Mouse (Mus musculus): ENCODE data around the gene Cysrt1. TPM values are rescaled to one million over a fixed set of nuclear protein-coding genes. Genes with fewer than 3 reads are reported as not detected.

The Cysrt1 gene
- total RNA-seq, 2 experiments from 2014 or later: not detected

GRCm38 (mm10) chr2:25217666-25218065, 24.6 kb downstream of the Cysrt1 start:
- ATAC-seq (replicated peaks; ENCODE audit: poor library complexity, severe bottlenecking): no peak

DNA sequence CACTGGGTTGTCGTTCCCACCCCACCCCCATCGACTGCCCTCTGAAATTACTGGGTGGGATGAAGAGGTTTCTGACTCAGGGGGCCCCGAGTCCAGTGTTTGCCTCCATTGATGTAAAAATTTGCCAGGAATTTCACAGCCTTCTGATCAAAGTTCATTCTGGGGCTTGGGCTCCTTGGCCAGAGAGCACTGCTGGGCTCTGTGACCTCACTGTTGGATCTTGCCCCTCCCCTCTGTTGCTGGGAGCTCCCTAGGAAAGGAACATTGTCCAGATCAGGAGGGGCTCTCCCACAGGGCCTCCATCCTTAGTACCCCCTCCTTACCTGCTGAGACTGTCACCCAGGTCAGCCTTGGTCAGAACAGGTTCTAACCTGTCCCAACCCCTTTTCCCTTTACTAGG, 27.8 kb downstream of the Cysrt1 start, which contains the start of gene Stpg3:
Gene Stpg3 (minus strand): TSS at position 194 of the 400 bp plus-strand sequence.
- ATAC-seq (replicated peaks; ENCODE audit: poor library complexity, severe bottlenecking): no peak

GRCm38 (mm10) chr2:25213266-25213865, 28.9 kb downstream of the Cysrt1 start:
- ATAC-seq (replicated peaks; ENCODE audit: poor library complexity, severe bottlenecking): no peak

GRCm38 (mm10) chr2:25211121-25211670, 31.1 kb downstream of the Cysrt1 start, which contains the start of gene Nelfb:
Gene Nelfb, minus strand, starts transcription at chr2:25211489.
- peak; percentile 95 for ATAC-seq (replicated peaks; ENCODE audit: poor library complexity, severe bottlenecking)

DNA sequence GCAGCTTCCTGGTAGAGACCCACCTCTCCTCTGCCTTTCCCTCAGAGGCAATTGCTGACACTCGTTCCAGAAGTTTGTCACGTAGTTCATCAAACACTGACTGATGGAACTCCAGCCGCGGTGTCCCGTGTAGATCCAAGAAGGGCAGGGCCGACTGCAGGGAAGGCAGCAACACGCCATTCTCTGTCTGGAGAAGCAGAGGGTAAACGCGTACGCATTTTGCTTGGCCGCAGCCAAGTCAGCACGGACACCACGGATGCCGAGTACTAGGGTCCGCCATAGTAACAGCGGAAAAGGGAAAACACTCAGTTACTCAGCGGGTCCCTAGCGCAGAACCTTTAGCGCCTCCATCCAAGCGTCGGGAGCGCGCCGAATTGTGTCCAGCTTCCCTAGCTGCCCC, 31.6 kb downstream of the Cysrt1 start:
- ATAC-seq (replicated peaks; ENCODE audit: poor library complexity, severe bottlenecking): no peak

DNA sequence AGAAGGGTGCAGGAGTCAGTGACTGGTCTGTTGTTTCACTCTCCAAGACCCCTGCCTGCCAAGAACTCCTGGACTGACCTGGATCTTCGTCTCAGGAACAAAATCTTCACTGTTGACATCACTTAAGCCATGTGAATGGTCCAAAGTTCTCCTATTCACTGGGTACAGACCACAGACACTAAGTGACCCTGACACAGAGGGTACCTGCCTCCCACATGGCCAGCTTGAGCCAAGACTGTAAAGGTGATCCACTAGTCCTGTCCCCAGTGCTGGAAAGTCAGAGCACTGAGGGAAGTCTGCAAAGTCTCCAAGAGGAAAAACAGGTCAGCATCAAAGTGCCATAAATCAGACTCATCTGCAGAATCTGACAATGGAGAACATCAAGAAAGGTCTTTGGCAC, 34.7 kb downstream of the Cysrt1 start:
- no peak for ATAC-seq (replicated peaks; ENCODE audit: poor library complexity, severe bottlenecking)

DNA sequence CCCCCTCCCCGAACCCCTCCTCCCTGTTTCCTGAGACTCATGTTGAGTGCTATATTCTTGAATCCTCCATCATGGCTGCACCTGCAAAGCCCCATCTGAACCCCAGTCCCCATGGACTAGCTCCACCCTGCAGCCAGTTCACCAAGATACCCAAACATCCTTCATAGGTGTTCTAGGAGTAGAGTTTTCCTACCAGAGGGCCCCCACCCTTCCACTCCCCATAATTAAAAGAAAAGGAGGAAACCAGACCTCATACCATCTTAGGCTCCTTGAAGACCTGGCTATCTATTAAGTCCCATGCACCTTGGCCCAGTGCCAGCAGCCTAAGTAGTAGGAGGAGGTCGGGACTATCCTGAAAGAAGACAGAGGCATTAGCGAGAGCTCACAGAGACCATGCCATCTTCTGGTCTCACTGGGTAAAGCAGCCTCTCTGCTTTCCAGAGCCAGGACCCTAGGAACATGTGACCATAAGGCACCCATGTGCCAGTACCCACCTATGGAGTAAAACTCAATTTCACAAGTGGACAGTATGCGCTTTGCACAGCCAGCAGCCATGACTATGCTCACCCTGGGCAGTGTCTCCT, 38.5 kb downstream of the Cysrt1 start:
- ATAC-seq (replicated peaks; ENCODE audit: poor library complexity, severe bottlenecking): peak; percentile 49

- ATAC-seq (replicated peaks; ENCODE audit: poor library complexity, severe bottlenecking): no peak
Observed at GRCm38 (mm10) chr2:25200631-25201030, 41.6 kb downstream of the Cysrt1 start.

DNA sequence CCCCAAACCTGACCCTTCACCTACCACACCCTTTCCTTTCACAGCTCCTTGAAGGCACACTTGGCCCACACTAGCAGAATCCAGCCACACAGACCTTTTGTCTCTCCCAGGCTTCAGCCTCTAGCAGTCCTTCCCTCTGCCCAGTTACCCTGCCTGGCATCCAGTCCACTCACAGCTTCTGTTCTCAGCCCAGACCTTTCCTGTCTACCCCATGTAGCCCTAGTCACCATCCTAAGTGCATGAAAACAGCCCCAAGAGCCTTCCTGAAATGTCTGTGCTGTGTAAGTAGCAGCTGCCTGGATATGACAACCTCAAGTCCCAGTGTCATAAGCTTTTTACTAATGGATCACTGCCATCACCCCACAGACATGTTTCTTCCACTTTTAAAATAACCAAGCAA, 44.3 kb downstream of the Cysrt1 start:
- no peak for ATAC-seq (replicated peaks; ENCODE audit: poor library complexity, severe bottlenecking)

DNA sequence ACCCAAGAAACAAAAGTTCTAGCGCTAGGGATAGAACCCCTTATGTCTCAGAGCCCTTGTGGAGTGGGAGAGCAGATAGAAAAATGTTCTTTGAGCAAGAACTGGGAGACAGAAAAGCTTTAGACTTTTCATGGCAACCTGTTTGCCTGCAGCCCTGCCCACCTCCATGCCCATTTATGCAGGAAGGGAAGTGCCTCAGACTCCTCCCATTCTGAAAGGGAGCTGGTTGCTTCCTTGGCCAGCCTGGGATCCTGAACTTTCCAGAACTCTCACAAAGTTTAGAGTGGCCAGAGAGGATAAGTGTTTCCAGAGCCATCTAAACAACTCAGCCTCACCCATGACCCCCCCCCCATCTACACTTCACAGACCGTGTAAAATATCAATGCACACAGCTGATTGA, 45.1 kb downstream of the Cysrt1 start:
- no peak for ATAC-seq (replicated peaks; ENCODE audit: poor library complexity, severe bottlenecking)

GRCm38 (mm10) chr2:25196172-25196954, 45.9 kb downstream of the Cysrt1 start, which contains the start of gene Tor4a:
Gene Tor4a, minus strand, starts transcription at chr2:25196886.
- peak; percentile 63 for ATAC-seq (replicated peaks; ENCODE audit: poor library complexity, severe bottlenecking)

DNA sequence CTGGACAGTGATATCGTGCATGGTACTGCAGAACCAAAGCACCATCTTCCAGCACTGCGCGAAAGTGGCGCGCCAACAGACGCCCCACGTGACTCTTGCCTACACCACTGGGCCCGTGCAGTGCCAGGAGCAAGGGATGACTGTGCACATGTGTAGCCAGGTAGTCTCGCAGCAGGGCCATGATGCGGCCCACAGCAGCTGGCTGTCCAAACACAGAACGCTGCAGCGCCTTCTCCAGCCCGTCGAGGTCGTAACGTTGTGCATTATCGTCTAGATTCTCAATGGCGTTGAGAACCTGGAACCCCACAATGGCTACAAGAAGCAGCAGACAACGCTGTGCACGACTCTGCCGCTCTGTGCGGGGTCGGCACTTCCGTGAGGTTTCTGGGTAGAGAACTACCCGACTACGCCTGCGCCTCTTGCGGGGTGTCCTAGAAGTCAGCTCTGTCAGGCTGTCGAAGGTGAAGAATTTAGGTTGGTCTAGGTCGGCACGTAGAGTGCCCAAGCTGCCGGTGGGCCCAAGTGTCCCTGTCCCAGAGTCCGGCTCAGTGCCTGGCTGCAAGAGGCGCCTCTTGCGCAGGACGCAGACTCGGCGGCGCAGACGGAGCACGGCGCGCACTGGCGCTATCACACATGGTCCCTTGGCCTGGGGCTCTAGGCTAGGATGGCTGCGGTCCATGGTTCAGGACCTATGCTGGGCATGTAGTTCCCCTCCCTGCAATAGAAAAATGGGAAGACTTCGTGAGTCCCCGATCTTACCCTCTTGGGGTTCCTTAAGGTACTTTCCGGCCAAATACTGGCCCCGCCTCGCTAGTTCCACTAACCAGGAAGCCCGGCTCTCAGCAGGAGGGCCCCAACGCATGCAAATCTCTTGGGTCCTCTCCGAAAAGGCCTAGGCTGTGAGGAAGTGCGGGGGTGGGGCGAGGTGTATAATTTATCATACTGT, 46.8 kb downstream of the Cysrt1 start:
- peak; percentile 17 for ATAC-seq (replicated peaks; ENCODE audit: poor library complexity, severe bottlenecking)

- ATAC-seq (replicated peaks; ENCODE audit: poor library complexity, severe bottlenecking): peak; percentile 29
Observed at GRCm38 (mm10) chr2:25194486-25195171, 47.6 kb downstream of the Cysrt1 start.

DNA sequence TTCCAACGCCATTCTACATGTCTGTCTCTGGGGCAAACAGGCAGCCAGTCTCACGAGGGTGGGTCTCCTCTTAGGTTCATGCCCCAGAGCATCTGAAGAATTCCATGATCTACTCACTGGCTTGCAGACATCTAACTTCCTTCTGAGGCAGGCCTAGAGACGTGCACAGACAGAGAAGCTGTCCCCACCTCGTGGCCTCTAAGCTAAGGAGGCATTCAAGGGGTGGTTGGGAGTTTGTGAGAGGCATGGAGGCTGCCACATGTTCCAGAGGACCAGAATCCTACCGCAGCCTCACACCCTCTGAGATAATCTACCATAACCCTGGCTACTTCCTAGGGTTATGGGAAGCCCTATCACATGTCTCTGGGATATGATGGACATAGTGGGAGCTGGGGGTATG, 48.2 kb downstream of the Cysrt1 start:
- ATAC-seq (replicated peaks; ENCODE audit: poor library complexity, severe bottlenecking): no peak

DNA sequence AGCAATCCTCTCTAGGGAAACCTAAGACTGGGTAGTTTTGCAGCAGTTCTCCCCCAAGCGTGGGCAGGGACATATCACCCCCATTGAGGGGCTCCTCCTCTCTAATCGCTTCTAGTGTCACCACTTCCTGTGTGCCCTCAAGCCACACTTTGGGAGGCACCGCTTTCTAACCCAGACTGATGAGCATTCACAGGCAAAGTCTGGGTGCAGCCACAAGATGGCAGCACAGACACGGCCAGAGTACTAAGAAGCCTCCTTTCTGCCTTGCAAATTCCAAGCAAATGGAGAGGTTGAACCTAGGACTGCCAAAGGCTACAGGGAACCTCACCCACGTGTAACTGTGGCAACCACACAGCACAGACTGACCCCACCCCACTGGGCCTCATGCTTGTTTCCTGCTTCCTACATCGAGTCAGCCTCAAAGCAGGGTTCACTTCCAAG, 48.9 kb downstream of the Cysrt1 start:
- peak; percentile 56 for ATAC-seq (replicated peaks; ENCODE audit: poor library complexity, severe bottlenecking)
